Mouse (Mus musculus) liver, embryonic 13.5 days (tissue): ENCODE results near the gene B9d2. TPM values are rescaled to one million over a fixed set of nuclear protein-coding genes. Genes with fewer than 3 reads are reported as not detected.

ENCODE experiments used
- ATAC-seq: fragments of 200-750 bp; cut with Nextera tagmentation; 2 replicates; pipeline ENCODE4 v1.8.0; 2017; ENCODE audit warnings: low read depth, mild to moderate bottlenecking, moderate number of reproducible peaks, moderate library complexity
- DNase-seq: peaks from one replicate; pipeline ENCODE4 v3.0.0; 2022
- H3K27ac ChIP-seq: fragments of 300-500 bp; sonication (generic); 2 replicates; pipeline ENCODE4 v1.5.1; 2015; ENCODE audit warnings: moderate library complexity, mild to moderate bottlenecking, inconsistent platforms
- H3K27me3 ChIP-seq: fragments of 300-500 bp; sonication (generic); 2 replicates; pipeline ENCODE4 v1.6.1; 2015; ENCODE audit warnings: mild to moderate bottlenecking, inconsistent platforms
- H3K36me3 ChIP-seq: fragments of 300-500 bp; sonication (generic); 2 replicates; pipeline ENCODE4 v1.6.1; 2015; ENCODE audit warnings: mild to moderate bottlenecking, inconsistent platforms
- H3K4me1 ChIP-seq: fragments of 300-500 bp; sonication (generic); replicated peaks from 2 replicates; pipeline ENCODE4 v1.6.1; 2015; ENCODE audit warnings: inconsistent platforms
- H3K4me2 ChIP-seq: fragments of 300-500 bp; sonication (generic); 2 replicates; pipeline ENCODE4 v1.6.1; 2015; ENCODE audit warnings: inconsistent platforms, mild to moderate bottlenecking, moderate library complexity
- H3K4me3 ChIP-seq: fragments of 300-500 bp; sonication (generic); replicated peaks from 2 replicates; pipeline ENCODE4 v1.5.1; 2015; ENCODE audit warnings: mild to moderate bottlenecking, inconsistent platforms
- H3K9ac ChIP-seq: fragments of 300-500 bp; sonication (generic); 2 replicates; pipeline ENCODE4 v1.6.1; 2015; ENCODE audit warnings: mild to moderate bottlenecking, inconsistent platforms
- H3K9me3 ChIP-seq: fragments of 300-500 bp; sonication (generic); replicated peaks from 2 replicates; pipeline ENCODE4 v1.6.1; 2016; ENCODE audit warnings: inconsistent platforms
- WGBS: fragments of 180-500 bp; shearing (Covaris S2); methylation state at CpG from one replicate; pipeline ENCODE4 v1.1.7; 2015; ENCODE audit not compliant: insufficient replicate concordance; 5-methylcytosine and 5-hydroxymethylcytosine counted together
- polyA plus RNA-seq: library from polyadenylated mRNA; unstranded; fragments of >200 nt; fragmentation: Nextera tagmentation; extraction: Ambion mirVana; gene quantifications from 2 replicates; pipeline ENCODE4 v1.2.1, GENCODE M21; 2015

The B9d2 gene
- polyA plus RNA-seq, 1 experiment from 2014 or later = 25.1 TPM

DNA sequence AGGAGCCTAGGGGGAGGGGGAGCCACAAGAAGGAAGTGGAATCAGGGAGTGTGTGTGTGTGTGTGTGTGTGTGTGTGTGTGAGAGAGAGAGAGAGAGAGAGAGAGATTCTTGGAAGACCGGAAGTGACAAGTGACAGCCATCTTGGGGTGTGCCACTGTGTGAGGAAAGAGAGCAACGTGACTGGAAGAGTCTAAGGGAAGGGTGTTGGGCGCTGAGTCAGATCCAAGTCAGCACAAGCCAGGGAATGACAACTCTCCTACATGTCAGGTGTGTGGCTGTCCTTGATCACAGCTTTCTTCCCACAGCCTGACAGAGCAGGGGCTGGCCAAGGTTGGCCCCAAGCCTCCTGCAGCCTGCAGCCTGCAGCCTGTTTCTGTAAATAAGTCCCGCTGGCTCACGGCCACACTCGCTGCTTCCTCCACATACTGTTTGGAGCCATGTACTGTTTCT lies 25.2 kb downstream of the B9d2 start:
- no peak overlapping the region for H3K4me3 ChIP-seq
- ATAC-seq (no peak), DNase-seq (no peak)
- no peak overlapping the region for H3K9ac ChIP-seq
- peaks cover 13% of the 10 kb centered on the region; the same call in 1 of the 2 replicates for H3K9me3 ChIP-seq
- no peaks in the 10 kb centered on the region for H3K27me3 ChIP-seq
- 51% methylated on average over 6 of the region's 6 CpGs for WGBS
- peaks cover 55% of the 10 kb centered on the region for H3K36me3 ChIP-seq
- peaks cover 67% of the 10 kb centered on the region for H3K4me1 ChIP-seq
- no peak overlapping the region for H3K4me2 ChIP-seq
- peak overlapping the region; percentile 52 for H3K27ac ChIP-seq

DNA sequence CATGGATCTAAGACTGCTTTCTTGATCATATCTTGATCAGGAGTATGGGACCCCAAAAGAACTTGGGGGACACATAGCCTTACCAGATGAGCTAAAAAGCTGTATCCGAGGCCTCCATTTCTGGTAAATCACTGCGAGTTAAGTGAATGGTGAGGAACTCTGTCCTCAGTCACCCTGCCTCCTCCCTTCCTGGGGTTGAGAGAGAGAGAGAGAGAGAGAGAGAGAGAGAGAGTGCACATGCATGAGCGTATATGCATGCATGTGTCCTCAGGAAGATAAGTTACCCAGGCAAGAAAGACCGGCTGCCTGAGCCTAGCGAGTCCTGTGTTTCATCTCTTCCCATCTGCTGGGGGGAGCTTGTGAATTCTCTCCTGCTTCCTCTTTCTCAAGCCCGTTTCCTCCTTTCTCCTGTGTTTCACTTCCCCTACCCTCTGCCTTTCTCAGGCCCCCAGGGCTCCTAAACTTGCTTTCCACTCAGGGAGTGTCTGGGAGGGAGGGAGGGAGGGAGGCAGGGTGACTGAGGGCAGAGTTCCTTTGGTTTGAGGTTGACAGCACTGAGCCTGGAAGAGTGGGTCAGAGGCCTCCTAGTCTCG lies 26.1 kb downstream of the B9d2 start:
- Histone ChIP-seq H3K9me3 (peaks cover 8% of the 10 kb centered on the region; the same call in 1 of the 2 replicates), H3K4me2 (no peak overlapping the region), H3K36me3 (peaks cover 50% of the 10 kb centered on the region), H3K9ac (no peak overlapping the region), H3K4me1 (peaks cover 76% of the 10 kb centered on the region), H3K27me3 (no peaks in the 10 kb centered on the region), H3K4me3 (no peak overlapping the region), H3K27ac (peak overlapping the region; percentile 52)
- WGBS = 43% methylated on average over 7 of the region's 7 CpGs
- ATAC-seq (no peak), DNase-seq (no peak)

DNA sequence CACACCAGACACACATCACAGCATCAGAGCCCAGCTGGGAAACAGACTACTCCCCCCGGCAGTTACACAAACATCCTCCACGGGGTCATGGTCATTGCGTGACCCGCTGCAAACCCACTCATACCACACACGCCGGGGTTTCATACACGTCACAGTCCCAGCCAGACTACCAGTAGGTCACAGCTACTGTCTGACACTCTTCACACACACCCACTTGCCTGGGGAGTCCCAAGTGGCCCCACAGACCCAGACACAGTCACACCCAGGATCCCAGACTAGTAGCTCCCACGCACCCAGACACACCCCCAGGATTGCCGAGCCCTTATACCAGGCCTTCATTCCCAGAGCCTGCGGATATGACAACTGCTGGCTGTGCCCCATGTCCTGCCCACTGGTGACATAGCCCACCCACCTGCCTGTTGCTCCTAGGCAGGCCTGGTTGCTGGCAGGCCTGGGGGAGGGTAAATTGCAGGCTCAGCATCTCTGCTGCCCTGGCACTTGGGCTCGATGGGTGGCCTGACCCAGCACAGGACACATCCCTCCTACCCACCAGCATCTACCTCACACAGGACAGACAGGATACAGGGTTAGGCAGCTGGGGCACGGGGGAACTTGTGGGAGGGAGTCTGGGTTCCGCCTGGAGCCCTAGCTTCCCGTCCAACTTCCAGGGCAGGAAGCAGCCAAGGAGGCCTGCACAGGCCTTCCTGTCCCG lies 27.2 kb downstream of the B9d2 start:
- H3K9me3 ChIP-seq = no peaks in the 10 kb centered on the region
- H3K4me3 ChIP-seq = no peak overlapping the region
- peaks cover 47% of the 10 kb centered on the region for H3K36me3 ChIP-seq
- H3K9ac ChIP-seq = no peak overlapping the region
- WGBS = 58% methylated on average over 15 of the region's 15 CpGs
- no peak overlapping the region for H3K4me2 ChIP-seq
- DNase-seq (no peak), ATAC-seq (no peak)
- no peaks in the 10 kb centered on the region for H3K27me3 ChIP-seq
- peaks cover 87% of the 10 kb centered on the region for H3K4me1 ChIP-seq
- H3K27ac ChIP-seq = peak overlapping the region; percentile 52

DNA sequence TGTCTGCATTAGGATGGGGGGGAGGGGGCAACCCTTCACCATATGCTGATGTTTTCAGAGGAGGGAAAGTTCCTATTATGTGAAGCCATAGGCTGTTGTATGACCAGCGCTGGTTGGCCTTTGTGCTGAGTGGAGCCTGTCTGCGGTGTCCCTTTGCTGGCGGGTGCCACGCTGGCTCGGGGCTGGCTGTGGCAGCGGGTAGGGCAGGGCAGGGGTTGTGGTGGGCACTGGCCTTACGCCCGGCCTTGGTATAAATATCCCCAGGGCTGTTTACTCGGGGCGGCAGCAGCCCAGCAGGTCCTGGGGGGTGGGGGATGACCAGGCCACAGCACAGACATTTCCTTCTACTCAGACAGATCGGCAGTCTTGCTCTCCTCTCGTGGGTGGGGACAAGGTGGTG lies 29.4 kb downstream of the B9d2 start:
- peaks cover 58% of the 10 kb centered on the region for H3K36me3 ChIP-seq
- no peak overlapping the region for H3K4me3 ChIP-seq
- no peaks in the 10 kb centered on the region for H3K27me3 ChIP-seq
- H3K9me3 ChIP-seq = no peaks in the 10 kb centered on the region
- peaks cover 70% of the 10 kb centered on the region for H3K4me1 ChIP-seq
- no peak for DNase-seq
- H3K27ac ChIP-seq = peak overlapping the region; percentile 34
- WGBS = 47% methylated on average over 12 of the region's 12 CpGs
- no peak for ATAC-seq
- peak overlapping the region; percentile 6; the same call in 1 of the 2 replicates for H3K4me2 ChIP-seq
- H3K9ac ChIP-seq = no peak overlapping the region

GRCm38 (mm10) chr7:25710519-25711130 lies 30.0 kb downstream of the B9d2 start:
- 0 out of 2 replicates have a peak overlapping the region, but pooled peaks have one; percentile 16 for H3K9ac ChIP-seq
- 34% methylated on average over 5 of the region's 7 CpGs for WGBS
- peaks cover 60% of the 10 kb centered on the region for H3K36me3 ChIP-seq
- peaks cover 63% of the 10 kb centered on the region for H3K4me1 ChIP-seq
- ATAC-seq (0 out of 2 replicates have a peak, but pooled peaks have one; percentile 5), DNase-seq (no peak)
- H3K27me3 ChIP-seq = no peaks in the 10 kb centered on the region
- no peak overlapping the region for H3K4me3 ChIP-seq
- H3K9me3 ChIP-seq = no peaks in the 10 kb centered on the region
- H3K27ac ChIP-seq = peak overlapping the region; percentile 68
- no peak overlapping the region for H3K4me2 ChIP-seq

DNA sequence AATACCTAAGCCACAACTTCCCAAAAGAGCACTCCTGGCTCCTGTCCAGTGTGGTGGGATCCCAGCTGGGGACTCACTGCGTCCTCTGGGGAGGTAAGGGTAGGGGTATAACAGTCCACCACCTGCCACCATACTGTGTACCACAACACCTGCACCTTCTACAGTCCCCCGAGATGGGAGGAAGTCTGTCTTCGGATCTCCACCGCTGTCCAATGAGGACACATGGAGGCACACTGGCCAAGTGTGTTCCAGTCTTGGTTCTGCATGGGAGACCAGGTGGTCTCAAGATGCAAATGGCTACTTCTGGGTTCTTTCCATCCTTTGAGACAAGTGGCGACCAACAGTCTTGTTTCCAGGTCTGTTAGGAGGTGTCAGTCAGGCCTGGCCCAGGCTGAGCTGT lies 30.6 kb downstream of the B9d2 start:
- Histone ChIP-seq H3K4me3 (no peak overlapping the region), H3K4me1 (peaks cover 59% of the 10 kb centered on the region), H3K36me3 (peaks cover 62% of the 10 kb centered on the region), H3K27ac (peak overlapping the region; percentile 68), H3K9me3 (no peaks in the 10 kb centered on the region), H3K9ac (no peak overlapping the region), H3K27me3 (no peaks in the 10 kb centered on the region), H3K4me2 (no peak overlapping the region)
- no peak for DNase-seq
- WGBS = 61% methylated on average over 5 of the region's 5 CpGs
- no peak for ATAC-seq

GRCm38 (mm10) chr7:25711731-25712197 lies 31.2 kb downstream of the B9d2 start:
- Histone ChIP-seq H3K27me3 (no peaks in the 10 kb centered on the region), H3K9ac (0 out of 2 replicates have a peak overlapping the region, but pooled peaks have one; percentile 13), H3K36me3 (peaks cover 63% of the 10 kb centered on the region), H3K4me2 (no peak overlapping the region), H3K4me3 (no peak overlapping the region), H3K9me3 (no peaks in the 10 kb centered on the region), H3K27ac (peak overlapping the region; percentile 68), H3K4me1 (peaks cover 55% of the 10 kb centered on the region)
- 28% methylated on average over 7 of the region's 7 CpGs for WGBS
- ATAC-seq (peak; percentile 35), DNase-seq (no peak)

GRCm38 (mm10) chr7:25712801-25713200 lies 32.2 kb downstream of the B9d2 start:
- Histone ChIP-seq H3K4me2 (no peak overlapping the region), H3K4me1 (peaks cover 55% of the 10 kb centered on the region), H3K9me3 (no peaks in the 10 kb centered on the region), H3K4me3 (no peak overlapping the region), H3K36me3 (peaks cover 56% of the 10 kb centered on the region), H3K9ac (no peak overlapping the region), H3K27me3 (no peaks in the 10 kb centered on the region), H3K27ac (no peak overlapping the region)
- no peak for DNase-seq
- WGBS = 78% methylated on average over 9 of the region's 9 CpGs
- no peak for ATAC-seq

DNA sequence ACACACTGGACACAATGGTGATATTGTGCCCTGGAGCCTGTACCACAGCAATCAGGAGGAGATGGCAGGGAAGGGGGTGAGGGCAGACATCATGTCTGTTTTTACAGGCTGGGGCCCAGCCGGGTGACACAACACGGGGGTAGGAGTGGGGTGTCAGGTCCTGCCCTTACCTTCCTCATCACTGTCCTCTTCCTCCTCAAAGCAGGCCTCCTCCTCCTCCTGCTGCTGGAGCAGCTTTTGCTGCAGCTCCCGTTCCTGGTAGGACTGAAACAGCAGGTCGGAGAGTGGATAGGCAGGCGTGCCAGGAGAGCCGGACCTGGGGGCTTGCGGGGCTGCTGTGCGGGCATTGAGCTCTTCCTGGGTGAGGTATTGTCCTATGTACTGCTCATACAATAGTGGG lies 34.0 kb downstream of the B9d2 start:
- Histone ChIP-seq H3K4me3 (no peak overlapping the region), H3K4me1 (peaks cover 55% of the 10 kb centered on the region), H3K9me3 (no peaks in the 10 kb centered on the region), H3K27me3 (no peaks in the 10 kb centered on the region), H3K9ac (no peak overlapping the region), H3K36me3 (peaks cover 52% of the 10 kb centered on the region), H3K27ac (no peak overlapping the region), H3K4me2 (no peak overlapping the region)
- WGBS = 86% methylated on average over 8 of the region's 8 CpGs
- no peak for DNase-seq
- no peak for ATAC-seq

- Histone ChIP-seq H3K9ac (no peak overlapping the region), H3K4me3 (no peak overlapping the region), H3K27me3 (no peaks in the 10 kb centered on the region), H3K4me2 (no peak overlapping the region), H3K9me3 (no peaks in the 10 kb centered on the region), H3K4me1 (peaks cover 55% of the 10 kb centered on the region), H3K36me3 (peaks cover 64% of the 10 kb centered on the region), H3K27ac (no peak overlapping the region)
- 90% methylated on average over 22 of the region's 22 CpGs for WGBS
- DNase-seq (no peak), ATAC-seq (no peak)
Observed at GRCm38 (mm10) chr7:25715731-25716271, 35.2 kb downstream of the B9d2 start.

DNA sequence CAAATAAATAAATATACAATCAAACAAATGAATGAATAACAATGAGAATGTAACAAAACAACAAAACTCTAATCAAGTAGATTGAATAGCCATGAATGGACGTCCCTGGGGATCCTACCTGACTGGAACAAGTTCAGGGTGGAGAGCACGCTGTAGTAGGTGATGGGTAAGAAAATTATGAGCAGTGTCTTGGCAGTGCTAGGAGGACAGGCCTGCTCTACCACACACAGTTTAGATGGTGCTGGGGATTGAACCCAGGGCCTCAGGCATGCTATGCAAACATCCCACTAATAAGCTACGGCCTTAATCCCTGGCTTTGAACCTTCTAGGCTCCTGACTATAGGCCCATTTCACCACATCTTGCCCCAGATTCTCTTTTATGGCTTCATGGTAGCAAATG lies 36.9 kb downstream of the B9d2 start:
- H3K27me3 ChIP-seq = no peaks in the 10 kb centered on the region
- peak overlapping the region; percentile 76 for H3K4me2 ChIP-seq
- no peak overlapping the region for H3K27ac ChIP-seq
- peak overlapping the region; percentile 82 for H3K9ac ChIP-seq
- H3K36me3 ChIP-seq = peaks cover 70% of the 10 kb centered on the region
- DNase-seq = no peak
- 81% methylated on average over 3 of the region's 3 CpGs for WGBS
- H3K4me1 ChIP-seq = peaks cover 50% of the 10 kb centered on the region
- peak overlapping the region; percentile 70 for H3K4me3 ChIP-seq
- H3K9me3 ChIP-seq = no peaks in the 10 kb centered on the region
- ATAC-seq = no peak
